Mouse (Mus musculus) adrenal gland, postnatal 14 days (tissue): ENCODE data around the gene 1700020N01Rik. TPM values are rescaled to one million over a fixed set of nuclear protein-coding genes. Genes with fewer than 3 reads are reported as not detected.

ENCODE experiments used
- DNase-seq: peaks from one replicate; pipeline ENCODE4 v3.0.0; 2021; ENCODE audit warnings: mixed read lengths
- total RNA-seq: library from RNA; stranded (reverse); gene quantifications from 2 replicates; pipeline ENCODE4 v1.2.3, GENCODE M21; 2021

Gene 1700020N01Rik
- total RNA-seq, 1 experiment from 2014 or later, result not detected

DNA sequence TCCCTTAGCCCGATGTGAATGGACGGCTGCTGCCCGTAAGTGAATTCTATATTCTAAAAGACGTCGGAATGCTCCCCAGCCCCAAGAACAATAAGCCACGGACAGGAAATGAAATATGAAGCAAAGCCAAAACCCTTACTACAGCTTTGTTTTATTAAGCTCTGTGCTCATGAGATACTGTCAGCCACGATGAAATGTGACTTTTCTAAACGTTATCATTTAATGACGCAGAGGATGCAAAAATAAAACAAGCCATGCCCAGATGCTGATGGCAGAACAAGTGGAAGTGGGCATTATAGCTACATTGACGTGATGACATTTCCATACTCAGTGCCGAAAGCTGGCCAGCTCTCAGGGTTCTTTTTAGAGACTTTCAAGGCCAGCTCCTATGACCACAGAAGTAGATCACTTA, 76.8 kb downstream of the 1700020N01Rik start:
- DNase-seq, result no peak

DNA sequence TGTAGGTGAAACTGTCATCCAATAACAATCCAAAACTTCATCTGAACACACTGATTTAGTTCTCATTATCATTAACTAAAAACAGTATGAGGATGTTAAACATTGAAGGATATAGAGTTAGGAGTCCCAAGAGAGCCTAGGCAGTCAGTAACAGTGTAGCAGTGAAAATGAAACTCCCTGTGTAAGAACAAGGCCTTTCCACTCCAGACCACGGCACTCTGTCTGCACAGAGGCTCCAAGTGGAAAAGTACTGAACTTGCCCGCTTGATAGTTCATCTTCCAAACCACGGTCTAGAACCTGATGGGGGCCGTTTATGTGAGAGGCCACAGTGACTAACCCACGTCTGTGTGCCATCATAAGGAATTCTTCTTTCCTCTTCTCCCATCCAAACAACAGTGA, 77.2 kb downstream of the 1700020N01Rik start:
- DNase-seq, result peak; percentile 38

Other genes starting within 250 kb of the 1700020N01Rik start
- 1.3 and 18.0 TPM in 2 replicates for gene Aldh8a1, start 215.9 kb upstream of the 1700020N01Rik start, total RNA-seq